Mouse (Mus musculus) MEL (cell line): ENCODE results near the gene Rnf223. TPM values are rescaled to one million over a fixed set of nuclear protein-coding genes. Genes with fewer than 3 reads are reported as not detected.
A peak's percentile ranks its signal among the peaks of the same experiment; 100 is the strongest.

Experiments
- DNase-seq: peaks from one replicate; pipeline ENCODE4 v3.0.0; 2011; ENCODE audit warnings: low read depth, low spot score
- H3K27ac ChIP-seq: 2 replicates; pipeline ENCODE4 v1.5.1; 2012; ENCODE audit warnings: low read depth, mild to moderate bottlenecking, control low read depth, low read length, moderate library complexity; ENCODE audit not compliant: control insufficient read depth
- H3K27me3 ChIP-seq, 2 experiments: fragments of 150-350 bp in 1 of 2; sonication (generic) in 1 of 2; 2 replicates each; pipeline ENCODE4 v1.6.1; 2012; ENCODE audit warnings: low read length in 2 of 2, mild to moderate bottlenecking in 2 of 2, improper control_type of control experiment in 1 of 2, moderate library complexity in 1 of 2; ENCODE audit not compliant: insufficient read depth in 2 of 2, control insufficient read depth in 1 of 2
- H3K36me3 ChIP-seq, 2 experiments: 2 replicates each; pipeline ENCODE4 v1.6.1; 2012 to 2014; ENCODE audit warnings: low read length in 2 of 2, improper control_type of control experiment in 1 of 2, inconsistent platforms in 1 of 2, mild to moderate bottlenecking in 1 of 2; ENCODE audit not compliant: insufficient read depth in 2 of 2, control insufficient read depth in 1 of 2
- H3K4me1 ChIP-seq, 2 experiments: fragments of 150-350 bp in 1 of 2; sonication (generic) in 1 of 2; 2 replicates each; pipeline ENCODE4 v1.6.1; 2012; ENCODE audit warnings: low read length in 2 of 2, improper control_type of control experiment in 1 of 2, mild to moderate bottlenecking in 1 of 2; ENCODE audit not compliant: insufficient read depth in 2 of 2, control insufficient read depth in 1 of 2
- H3K4me3 ChIP-seq, 2 experiments: fragments of 150-350 bp in 1 of 2; sonication (generic) in 1 of 2; 2 replicates each; pipeline ENCODE4 v1.5.1; 2012; ENCODE audit warnings: low read depth in 2 of 2, low read length in 2 of 2, mild to moderate bottlenecking in 2 of 2, moderate library complexity in 2 of 2, control low read depth in 1 of 2, improper control_type of control experiment in 1 of 2; ENCODE audit not compliant: control insufficient read depth in 1 of 2, insufficient read depth in 1 of 2
- H3K79me2 ChIP-seq: 2 replicates; pipeline ENCODE4 v1.6.1; 2012; ENCODE audit warnings: mild to moderate bottlenecking, low read length, moderate library complexity; ENCODE audit not compliant: control insufficient read depth, poor library complexity, insufficient read depth
- H3K9ac ChIP-seq: 2 replicates; pipeline ENCODE4 v1.6.1; 2012; ENCODE audit warnings: low read depth, mild to moderate bottlenecking, control low read depth, low read length, moderate library complexity; ENCODE audit not compliant: control insufficient read depth, poor library complexity, severe bottlenecking
- H3K9me3 ChIP-seq: fragments of 150-350 bp; sonication (generic); replicated peaks from 2 replicates; pipeline ENCODE4 v1.6.1; 2012; ENCODE audit warnings: mild to moderate bottlenecking, low read length, improper control_type of control experiment, moderate library complexity; ENCODE audit not compliant: insufficient read depth
- CTCF ChIP-seq, 3 experiments: IDR thresholded peaks in 2 of 3; conservative IDR thresholded peaks in 1 of 3; 2 replicates each; pipeline ENCODE4 v1.5.1; 2011 to 2012; ENCODE audit warnings: low read length in 3 of 3, low read depth in 2 of 3, mild to moderate bottlenecking in 2 of 3, improper control_type of control experiment in 1 of 3, inconsistent platforms in 1 of 3, mixed read lengths in 1 of 3, moderate library complexity in 1 of 3; ENCODE audit not compliant: control insufficient read depth in 1 of 3, insufficient read depth in 1 of 3, poor library complexity in 1 of 3, severe bottlenecking in 1 of 3
- ELF1 ChIP-seq: IDR thresholded peaks from 2 replicates; pipeline ENCODE4 v1.6.1; 2014; ENCODE audit warnings: low read depth, mild to moderate bottlenecking, inconsistent platforms, low read length, improper control_type of control experiment, moderate library complexity
- EP300 ChIP-seq, 2 experiments: IDR thresholded peaks; 2 replicates each; pipeline ENCODE4 v1.6.1; 2011; ENCODE audit warnings: improper control_type of control experiment in 2 of 2, low read length in 2 of 2, low read depth in 1 of 2, mild to moderate bottlenecking in 1 of 2
- ETS1 ChIP-seq: IDR thresholded peaks from 2 replicates; pipeline ENCODE4 v1.6.1; 2012; ENCODE audit warnings: low read depth, mild to moderate bottlenecking, inconsistent platforms, low read length, improper control_type of control experiment, moderate library complexity
- GABPA ChIP-seq: IDR thresholded peaks from 2 replicates; pipeline ENCODE4 v1.6.1; 2012; ENCODE audit warnings: low read depth, mild to moderate bottlenecking, inconsistent platforms, low read length, improper control_type of control experiment, moderate library complexity
- HCFC1 ChIP-seq: IDR thresholded peaks from 2 replicates; pipeline ENCODE4 v1.6.1; 2012; ENCODE audit warnings: low read depth, mild to moderate bottlenecking, inconsistent platforms, low read length, improper control_type of control experiment, moderate library complexity
- JUND ChIP-seq: IDR thresholded peaks from 2 replicates; pipeline ENCODE4 v1.6.1; 2011; ENCODE audit warnings: low read depth, mild to moderate bottlenecking, improper control_type of control experiment, low read length
- MAFK ChIP-seq: IDR thresholded peaks from 2 replicates; pipeline ENCODE4 v1.6.1; 2011; ENCODE audit warnings: low read depth, mild to moderate bottlenecking, low read length, improper control_type of control experiment, borderline replicate concordance
- MAX ChIP-seq: IDR thresholded peaks from 2 replicates; pipeline ENCODE4 v1.6.1; 2011; ENCODE audit warnings: low read length, improper control_type of control experiment
- MAZ ChIP-seq: IDR thresholded peaks from 2 replicates; pipeline ENCODE4 v1.6.1; 2012; ENCODE audit warnings: low read depth, mild to moderate bottlenecking, inconsistent platforms, low read length, improper control_type of control experiment
- MYC ChIP-seq: IDR thresholded peaks from 2 replicates; pipeline ENCODE4 v1.6.1; 2011; ENCODE audit warnings: low read depth, mild to moderate bottlenecking, low read length, improper control_type of control experiment, moderate library complexity
- NELFE ChIP-seq: IDR thresholded peaks from 2 replicates; pipeline ENCODE4 v1.6.1; 2011; ENCODE audit warnings: low read depth, low read length, improper control_type of control experiment
- NRF1 ChIP-seq: IDR thresholded peaks from 2 replicates; pipeline ENCODE4 v1.6.1; 2014; ENCODE audit warnings: low read depth, mild to moderate bottlenecking, inconsistent platforms, low read length, improper control_type of control experiment, moderate library complexity; ENCODE audit not compliant: poor library complexity, insufficient read depth, severe bottlenecking
- POLR2AphosphoS2 ChIP-seq: IDR thresholded peaks from 2 replicates; pipeline ENCODE4 v1.6.1; 2011; ENCODE audit warnings: low read length, improper control_type of control experiment
- POLR2AphosphoS5 ChIP-seq: IDR thresholded peaks from 2 replicates; pipeline ENCODE4 v1.6.1; 2012; ENCODE audit warnings: low read depth, borderline replicate concordance, mild to moderate bottlenecking, inconsistent platforms, low read length, moderate library complexity, mixed read lengths
- RCOR1 ChIP-seq: IDR thresholded peaks from 2 replicates; pipeline ENCODE4 v1.6.1; 2012; ENCODE audit warnings: low read depth, mild to moderate bottlenecking, inconsistent platforms, low read length, improper control_type of control experiment
- SIN3A ChIP-seq: IDR thresholded peaks from 2 replicates; pipeline ENCODE4 v1.6.1; 2012; ENCODE audit warnings: low read length, improper control_type of control experiment, inconsistent platforms
- SMC3 ChIP-seq: IDR thresholded peaks from 2 replicates; pipeline ENCODE4 v1.6.1; 2011; ENCODE audit warnings: low read depth, low read length, improper control_type of control experiment
- TAL1 ChIP-seq: IDR thresholded peaks from 2 replicates; pipeline ENCODE4 v1.6.1; 2012; ENCODE audit warnings: mild to moderate bottlenecking, inconsistent platforms, low read length, moderate library complexity, mixed read lengths
- TCF12 ChIP-seq: IDR thresholded peaks from 2 replicates; pipeline ENCODE4 v1.6.1; 2014; ENCODE audit warnings: low read depth, mild to moderate bottlenecking, inconsistent platforms, low read length, improper control_type of control experiment, moderate library complexity
- UBTF ChIP-seq: IDR thresholded peaks from 2 replicates; pipeline ENCODE4 v1.6.1; 2012; ENCODE audit warnings: low read depth, mild to moderate bottlenecking, inconsistent platforms, low read length, improper control_type of control experiment, moderate library complexity, borderline replicate concordance; ENCODE audit not compliant: insufficient read depth
- USF2 ChIP-seq, 2 experiments: IDR thresholded peaks; 2 replicates each; pipeline ENCODE4 v1.6.1; 2011 to 2012; ENCODE audit warnings: improper control_type of control experiment in 2 of 2, low read length in 2 of 2, borderline replicate concordance in 1 of 2, inconsistent platforms in 1 of 2, low read depth in 1 of 2, mild to moderate bottlenecking in 1 of 2; ENCODE audit not compliant: insufficient read depth in 1 of 2
- ZMIZ1 ChIP-seq: IDR thresholded peaks from 2 replicates; pipeline ENCODE4 v1.6.1; 2012; ENCODE audit warnings: low read depth, mild to moderate bottlenecking, inconsistent platforms, low read length, improper control_type of control experiment, moderate library complexity
- polyA plus RNA-seq, 2 experiments: library from polyadenylated mRNA; stranded (reverse) in 1 of 2; unstranded in 1 of 2; fragments of >175 nt in 1 of 2; fragments of >200 nt in 1 of 2; gene quantifications; 2 replicates each; pipeline versions ENCODE4 v1.2.1 to v1.2.4; 2012; ENCODE audit warnings: low replicate concordance in 2 of 2, low read depth in 1 of 2; ENCODE audit not compliant: insufficient read length in 2 of 2, insufficient read depth in 1 of 2, missing spikeins in 1 of 2
- total RNA-seq: library from RNA; depleted of rRNA; stranded (reverse); fragments of 300-350 nt; gene quantifications from 2 replicates; pipeline ENCODE4 v1.2.3, GENCODE M21; 2012

The Rnf223 gene
- total and polyA plus RNA-seq, 3 experiments = 0.65 to 2.5 TPM; not detected in 1

DNA sequence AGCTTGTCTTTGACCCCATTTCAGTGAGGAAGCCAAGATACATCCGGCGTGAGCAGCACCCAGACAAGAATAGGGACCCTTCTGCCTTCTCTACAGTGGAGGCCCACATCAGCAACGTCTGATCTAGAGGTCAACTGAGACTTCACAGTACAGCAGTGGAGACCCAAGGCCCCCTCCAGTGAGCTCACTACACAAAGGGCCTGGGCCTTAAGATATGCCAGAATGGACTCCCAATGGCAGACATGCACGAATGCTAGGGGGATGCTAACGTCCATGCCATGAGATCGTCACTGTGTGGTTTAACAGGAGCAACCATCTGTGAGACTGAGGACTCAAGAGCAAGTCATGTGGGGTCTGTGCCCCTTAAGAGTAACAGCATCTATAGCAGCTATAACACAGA lies 4.9 kb upstream of the Rnf223 start:
- peaks cover 0 to 21% of the 10 kb centered on the region in 2 experiments; a peak in 3 of 4 replicates for H3K4me1 ChIP-seq
- H3K27ac ChIP-seq = no peak overlapping the region
- no peaks in the 10 kb centered on the region for H3K27me3 ChIP-seq
- no peaks in the 10 kb centered on the region for H3K9me3 ChIP-seq
- no peak overlapping the region for H3K4me3 ChIP-seq
- DNase-seq = no peak
- H3K79me2 ChIP-seq = no peaks in the 10 kb centered on the region
- peaks cover 2 to 12% of the 10 kb centered on the region in 2 experiments; a peak in 3 of 4 replicates for H3K36me3 ChIP-seq
- no peak overlapping the region for H3K9ac ChIP-seq
- TF ChIP-seq ETS1 (no peak), NRF1 (no peak), GABPA (no peak), POLR2AphosphoS5 (no peak), MYC (no peak), TCF12 (no peak), SIN3A (no peak), RCOR1 (no peak), EP300 (IDR thresholded peaks at IDR 0.05; ENCODE audit: low read depth in 1 of 2, low read length in 2 of 2) (no peak), ELF1 (no peak), MAX (no peak), CTCF (IDR thresholded peaks at IDR 0.05 in 2 of 3, conservative IDR thresholded peaks at IDR 0.05 in 1 of 3; ENCODE audit: control insufficient read depth in 1 of 3, insufficient read depth in 1 of 3, low read depth in 2 of 3, low read length in 3 of 3, poor library complexity in 1 of 3, severe bottlenecking in 1 of 3) (no peak), MAZ (no peak), POLR2AphosphoS2 (no peak), SMC3 (no peak), TAL1 (no peak), NELFE (no peak), MAFK (no peak), ZMIZ1 (no peak), USF2 (IDR thresholded peaks at IDR 0.05; ENCODE audit: borderline replicate concordance in 1 of 2, insufficient read depth in 1 of 2, low read depth in 1 of 2, low read length in 2 of 2) (no peak)
- TF ChIP-seq, all 39 proteins: peak for 0

DNA sequence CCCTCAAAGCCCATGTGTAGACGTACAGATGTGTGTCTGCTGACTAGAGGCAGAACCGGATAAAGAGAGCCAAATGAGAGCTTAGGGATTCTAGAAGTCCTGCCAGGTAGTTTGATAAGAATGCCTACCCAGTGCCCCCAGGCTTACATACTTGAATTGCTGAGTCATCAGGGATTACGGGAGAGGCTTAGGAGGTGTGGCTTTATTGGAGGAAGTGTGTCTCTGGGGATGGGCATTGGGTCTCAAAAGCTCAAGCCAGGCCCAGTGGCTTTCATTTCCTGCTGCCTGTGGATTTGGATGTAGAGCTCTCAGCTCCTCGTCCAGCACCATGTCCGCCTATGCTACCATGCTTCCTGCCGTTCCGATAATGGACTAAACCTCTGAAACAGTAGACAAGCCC lies 3.5 kb upstream of the Rnf223 start:
- no peak overlapping the region for H3K9ac ChIP-seq
- no peaks in the 10 kb centered on the region for H3K9me3 ChIP-seq
- H3K4me3 ChIP-seq = no peak overlapping the region
- H3K79me2 ChIP-seq = no peaks in the 10 kb centered on the region
- no peaks in the 10 kb centered on the region for H3K27me3 ChIP-seq
- peak; percentile 68 for DNase-seq
- TF ChIP-seq ZMIZ1 (no peak), JUND (no peak), MAFK (peak; percentile 94), TAL1 (no peak), POLR2AphosphoS2 (peak; percentile 37; the same call in 1 of the 2 replicates), HCFC1 (no peak), UBTF (no peak), CTCF (IDR thresholded peaks at IDR 0.05 in 2 of 3, conservative IDR thresholded peaks at IDR 0.05 in 1 of 3; ENCODE audit: control insufficient read depth in 1 of 3, insufficient read depth in 1 of 3, low read depth in 2 of 3, low read length in 3 of 3, poor library complexity in 1 of 3, severe bottlenecking in 1 of 3) (no peak), NELFE (no peak), GABPA (peak; percentile 82), TCF12 (no peak), NRF1 (no peak)
- H3K27ac ChIP-seq = peak overlapping the region; percentile 19; the same call in 1 of the 2 replicates
- H3K4me1 ChIP-seq = peaks cover 0 to 21% of the 10 kb centered on the region in 2 experiments; a peak in 3 of 4 replicates
- H3K36me3 ChIP-seq = peaks cover 2 to 12% of the 10 kb centered on the region in 2 experiments; a peak in 3 of 4 replicates
